Mouse (Mus musculus) ovary, adult 18-20 months (tissue): Measurements from ENCODE around the gene Mgat3.

Experiments
- DNase-seq: peaks from one replicate; pipeline ENCODE4 v3.0.0; 2022; ENCODE audit warnings: low spot score, mixed read lengths

Mgat3 gene

DNA sequence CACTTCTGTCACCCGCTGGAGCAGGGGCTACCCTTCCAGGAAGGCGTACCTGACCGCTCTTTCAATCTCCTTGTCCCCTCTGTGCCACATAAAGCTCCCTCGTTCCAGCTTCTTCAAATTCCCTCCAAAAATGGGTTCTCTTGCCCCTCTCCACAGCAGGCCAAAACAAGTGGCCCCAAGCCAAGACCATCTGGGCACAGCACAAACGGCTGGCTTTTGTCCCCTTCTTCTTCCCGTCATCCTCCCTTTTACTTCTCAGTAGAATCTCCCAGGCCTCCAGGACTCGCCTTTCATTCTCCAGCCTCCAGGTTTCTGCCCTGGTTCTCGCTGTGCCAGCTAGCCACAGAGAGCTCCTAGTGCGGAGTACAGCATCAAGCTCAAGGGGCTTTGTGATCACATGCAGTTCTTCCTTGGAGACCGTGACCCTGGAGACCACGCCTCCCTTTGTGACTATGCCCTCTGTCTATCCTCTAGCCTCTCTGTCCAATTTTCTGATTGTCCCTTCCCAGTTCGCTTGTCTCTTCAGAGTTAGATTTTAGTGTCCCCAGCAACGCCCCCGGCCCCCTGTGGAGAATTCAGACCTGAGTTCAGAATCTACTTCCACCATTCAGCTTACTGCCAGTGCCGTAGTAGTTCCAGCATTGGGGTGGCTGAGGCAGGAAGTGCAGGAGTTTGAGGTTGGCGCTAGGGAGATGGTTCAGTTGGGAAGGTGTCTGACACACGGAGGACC lies 54.7 kb downstream of the Mgat3 start:
- no peak for DNase-seq

DNA sequence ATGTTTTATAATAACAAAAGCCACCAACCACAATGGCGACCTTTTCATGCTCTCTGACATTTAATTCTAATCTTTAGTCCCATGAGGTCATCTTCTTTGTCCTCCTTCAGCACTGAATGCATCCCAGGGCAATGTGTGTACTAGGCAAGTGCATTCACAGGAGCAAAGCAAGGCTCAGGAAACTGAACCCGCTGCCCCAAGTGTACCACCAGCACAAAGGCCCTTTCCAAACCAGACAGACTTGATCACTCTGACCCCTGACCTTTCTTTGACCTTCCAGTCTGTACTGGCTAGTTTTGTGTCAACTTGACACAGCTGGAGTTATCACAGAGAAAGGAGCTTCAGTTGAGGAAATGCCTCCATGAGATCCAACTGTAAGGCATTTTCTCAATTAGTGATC lies 58.8 kb downstream of the Mgat3 start:
- no peak for DNase-seq

DNA sequence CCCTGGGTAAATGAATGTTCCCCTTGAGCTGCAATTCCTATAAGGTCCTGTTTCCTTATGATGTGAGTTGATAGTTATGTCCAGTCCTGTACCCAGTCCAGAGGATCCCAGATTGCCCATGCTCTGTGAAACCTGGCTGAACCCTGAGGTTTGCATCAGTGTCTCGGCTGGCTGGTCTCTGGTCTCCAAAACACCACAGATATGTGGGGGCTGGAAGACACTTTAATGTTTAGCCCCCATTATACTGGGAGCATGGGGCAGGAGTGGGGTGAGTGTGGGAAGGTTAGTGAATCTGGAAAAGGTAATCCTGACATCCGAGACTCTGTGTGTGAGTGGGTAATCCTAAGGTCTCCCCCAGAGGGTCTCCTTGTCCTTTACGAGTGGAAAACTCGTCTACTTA lies 59.5 kb downstream of the Mgat3 start:
- no peak for DNase-seq

DNA sequence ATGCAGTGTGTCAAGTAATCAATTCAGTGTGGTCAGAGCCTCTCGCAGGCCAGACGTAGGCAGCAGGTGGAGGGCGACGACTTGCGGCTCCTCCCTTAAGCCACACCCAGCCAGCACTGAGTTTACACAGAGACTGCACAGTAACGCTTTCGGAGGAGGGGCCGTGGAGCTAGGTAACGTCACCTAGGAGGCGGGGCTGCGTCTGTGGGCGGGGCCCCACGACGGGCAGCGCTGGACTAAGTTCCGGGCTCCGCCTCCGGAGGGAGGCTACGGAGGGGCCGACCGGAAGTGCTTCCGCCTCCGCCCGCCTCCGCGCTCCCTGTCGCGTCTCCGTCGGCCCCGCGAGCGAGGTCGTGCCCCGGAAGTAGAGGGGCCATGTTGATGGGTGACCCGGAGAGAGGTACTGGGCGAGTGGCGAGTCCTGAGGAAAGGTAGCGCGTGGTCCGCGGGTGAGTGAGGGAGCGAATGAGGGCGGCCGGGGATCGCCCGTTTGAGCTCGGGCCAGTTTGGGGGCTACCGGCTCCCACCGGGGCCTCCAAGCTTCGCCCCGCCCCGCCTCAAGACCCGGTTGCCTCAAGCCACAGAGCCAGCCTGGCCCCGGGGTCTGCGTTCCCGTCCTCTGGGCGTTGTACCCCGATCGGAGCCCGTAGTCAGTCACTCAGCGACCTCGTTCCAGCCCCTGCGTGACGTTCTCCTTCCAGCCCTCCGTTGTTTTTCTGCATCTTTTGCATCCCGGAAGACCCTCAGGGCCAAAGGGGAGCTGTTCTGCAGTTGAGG lies 60.4 kb downstream of the Mgat3 start, which contains the start of gene Mief1:
Gene Mief1 (plus strand): TSS at position 286 of the 777 bp plus-strand sequence.
- peak; percentile 97 for DNase-seq

DNA sequence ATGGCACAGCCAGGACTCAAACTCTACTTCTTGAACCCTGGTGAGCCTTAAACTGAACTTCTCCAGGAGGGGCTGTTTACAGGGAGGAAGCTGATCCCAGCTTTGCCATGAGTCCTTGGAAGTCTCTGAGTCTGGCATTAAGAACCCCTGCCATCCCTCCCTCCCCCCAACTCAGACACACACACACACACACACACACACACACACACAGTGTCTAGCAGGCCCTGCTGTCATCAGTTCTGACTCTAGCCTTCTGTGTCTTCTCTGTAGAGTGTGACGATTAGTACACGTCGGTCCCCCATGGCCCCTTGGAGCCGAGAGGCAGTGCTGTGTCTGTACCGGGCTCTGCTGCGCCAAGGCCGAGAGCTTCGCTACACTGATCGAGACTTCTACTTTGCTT lies 62.0 kb downstream of the Mgat3 start, which contains the start of gene AC140267.1:
Gene AC140267.1 (plus strand): TSS at position 301 of the 400 bp plus-strand sequence.
- no peak for DNase-seq

DNA sequence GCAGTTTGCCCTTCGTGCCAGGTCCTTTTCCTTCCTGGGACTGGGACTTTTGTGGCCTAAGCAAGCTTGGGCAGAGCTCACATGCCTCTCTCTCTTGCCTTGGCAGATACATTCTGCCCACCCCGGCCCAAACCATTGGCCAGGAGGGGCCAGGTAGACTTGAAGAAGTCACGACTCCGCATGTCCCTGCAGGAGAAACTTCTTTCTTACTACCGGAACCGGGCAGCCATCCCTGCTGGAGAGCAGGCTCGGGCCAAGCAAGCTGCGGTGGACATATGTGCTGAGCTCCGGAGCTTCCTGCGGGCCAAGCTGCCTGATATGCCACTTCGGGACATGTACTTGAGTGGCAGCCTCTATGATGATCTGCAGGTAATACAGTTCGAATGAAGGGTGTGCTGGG lies 74.6 kb downstream of the Mgat3 start:
- DNase-seq = no peak

DNA sequence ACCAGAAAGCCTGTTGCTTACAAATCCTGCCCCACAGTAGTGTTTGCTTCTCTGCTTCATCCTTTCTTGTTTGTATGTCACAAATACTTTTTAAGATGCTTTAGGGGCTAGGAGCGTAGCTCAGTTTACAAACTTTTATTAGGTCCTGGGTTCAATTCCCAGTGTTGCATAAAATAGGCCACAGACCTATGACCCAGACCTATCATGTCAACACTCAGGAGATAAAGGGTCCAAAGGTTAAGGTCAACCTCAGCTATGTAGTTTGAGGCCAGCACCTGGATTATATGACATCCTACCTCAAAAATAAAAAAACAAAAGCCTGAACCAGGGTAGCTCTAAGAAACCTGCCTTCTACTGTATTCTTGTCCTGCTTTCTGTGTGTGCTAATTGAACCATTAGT lies 75.1 kb downstream of the Mgat3 start:
- no peak for DNase-seq

DNA sequence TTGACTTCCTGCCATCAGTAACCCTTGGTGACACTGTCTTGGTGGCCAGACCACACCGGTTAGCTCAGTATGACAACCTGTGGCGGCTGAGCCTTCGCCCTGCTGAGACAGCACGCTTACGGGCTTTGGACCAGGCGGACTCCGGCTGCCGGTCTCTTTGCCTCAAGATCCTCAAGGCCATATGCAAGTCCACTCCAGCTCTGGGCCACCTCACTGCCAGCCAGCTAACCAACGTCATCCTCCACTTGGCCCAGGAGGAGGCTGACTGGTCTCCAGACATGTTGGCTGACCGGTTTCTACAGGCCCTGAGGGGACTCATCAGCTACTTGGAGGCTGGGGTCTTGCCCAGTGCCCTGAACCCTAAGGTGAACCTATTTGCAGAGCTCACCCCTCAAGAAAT lies 76.2 kb downstream of the Mgat3 start:
- no peak for DNase-seq

DNA sequence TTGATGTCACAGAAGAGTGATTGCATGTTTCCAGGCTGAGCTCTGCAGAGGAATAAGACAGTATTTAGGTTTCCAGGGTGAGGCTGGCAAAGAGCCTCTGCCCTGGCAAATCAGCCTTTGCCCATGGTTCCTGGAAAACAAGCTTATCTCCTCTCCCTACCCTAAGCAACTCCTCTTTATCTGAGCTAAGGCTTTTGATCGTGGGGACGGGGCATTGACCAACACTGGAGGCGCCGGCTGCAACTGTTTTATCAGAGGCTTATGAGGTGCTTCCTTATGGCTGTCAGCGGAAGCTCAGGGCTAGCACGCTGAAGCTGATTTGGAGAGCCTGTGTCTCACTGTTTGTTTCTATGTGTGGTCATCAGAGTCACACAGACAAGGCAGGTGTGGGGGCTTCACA lies 77.1 kb downstream of the Mgat3 start:
- DNase-seq = peak; percentile 57

DNA sequence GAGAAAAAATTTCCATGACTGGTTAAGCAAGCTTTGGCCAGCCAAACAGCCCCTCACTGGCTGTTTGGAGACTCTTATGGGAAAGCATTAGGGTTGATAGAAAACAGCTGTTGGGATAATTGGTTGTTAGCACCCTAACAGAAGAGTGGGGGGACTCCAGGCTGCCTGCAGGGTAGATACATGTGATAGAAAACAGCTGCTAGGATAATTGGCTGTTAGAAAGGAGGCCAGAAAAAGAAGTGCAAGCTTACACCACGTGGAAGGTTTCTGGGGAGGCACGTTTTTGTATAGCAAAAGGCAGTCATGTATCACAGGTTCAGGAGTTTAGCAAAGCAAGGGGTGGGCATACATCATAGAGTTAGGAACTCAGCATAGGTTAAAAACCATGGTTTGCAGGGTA lies 80.0 kb downstream of the Mgat3 start:
- no peak for DNase-seq

DNA sequence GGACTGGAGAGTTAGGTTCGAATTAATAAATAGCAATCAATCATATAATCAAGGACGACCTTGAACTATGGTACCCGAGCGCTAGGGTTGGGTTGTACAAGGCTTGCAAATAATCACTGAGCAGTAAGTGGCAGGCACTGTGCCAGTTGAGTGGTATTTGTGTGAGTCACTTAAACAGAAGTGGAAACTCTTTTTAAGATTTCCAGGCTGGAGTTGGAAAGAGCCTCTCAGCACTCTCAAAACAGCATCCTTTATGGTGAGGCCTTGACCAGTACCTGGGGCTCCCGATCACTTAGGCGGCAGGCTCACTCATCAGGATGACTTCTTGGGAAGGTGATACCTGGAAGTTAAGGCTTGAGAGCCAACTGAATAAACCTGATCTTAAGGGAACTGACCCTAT lies 80.7 kb downstream of the Mgat3 start:
- DNase-seq = no peak

DNA sequence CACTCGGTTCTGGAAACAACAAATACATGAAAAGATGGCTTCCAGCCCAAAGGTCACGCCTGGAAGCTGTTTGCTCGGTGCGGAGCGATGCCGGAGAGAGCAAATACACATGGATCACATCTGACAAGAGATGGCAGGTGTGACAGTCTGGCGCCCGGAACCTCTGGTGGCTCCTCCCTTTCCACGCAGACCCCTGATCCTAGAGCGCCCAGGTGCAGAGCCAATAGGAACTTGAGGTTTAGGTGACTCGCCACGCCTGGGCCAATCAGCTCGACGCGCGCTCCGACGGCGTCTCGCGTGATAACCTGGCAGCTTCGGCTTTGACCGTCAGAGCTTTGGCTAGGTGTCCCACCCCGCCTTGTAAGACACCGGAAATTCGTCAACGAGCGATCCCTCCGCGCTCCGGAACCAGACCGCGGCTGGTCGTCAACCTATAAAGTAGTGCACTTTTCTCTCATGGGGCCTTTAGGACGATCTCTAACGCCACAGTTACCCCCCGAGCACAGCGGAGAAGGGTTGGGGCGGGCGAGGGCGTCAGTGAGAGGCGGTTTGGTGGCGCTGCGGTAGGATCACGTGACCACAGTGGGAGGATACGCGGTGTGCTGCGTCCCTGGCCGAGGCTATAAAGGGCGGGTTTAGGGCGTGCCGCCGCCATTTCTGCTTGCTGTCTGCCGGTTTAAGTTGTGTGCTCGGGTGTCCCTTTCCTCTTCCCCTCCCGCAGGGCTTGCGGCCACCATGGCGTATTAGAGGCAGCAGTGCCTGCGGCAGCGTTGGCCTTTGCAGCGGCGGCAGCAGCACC lies 81.5 kb downstream of the Mgat3 start, which contains the start of gene Atf4:
Gene Atf4 (plus strand): TSS at position 338 of the 799 bp plus-strand sequence.
- peak; percentile 98 for DNase-seq

DNA sequence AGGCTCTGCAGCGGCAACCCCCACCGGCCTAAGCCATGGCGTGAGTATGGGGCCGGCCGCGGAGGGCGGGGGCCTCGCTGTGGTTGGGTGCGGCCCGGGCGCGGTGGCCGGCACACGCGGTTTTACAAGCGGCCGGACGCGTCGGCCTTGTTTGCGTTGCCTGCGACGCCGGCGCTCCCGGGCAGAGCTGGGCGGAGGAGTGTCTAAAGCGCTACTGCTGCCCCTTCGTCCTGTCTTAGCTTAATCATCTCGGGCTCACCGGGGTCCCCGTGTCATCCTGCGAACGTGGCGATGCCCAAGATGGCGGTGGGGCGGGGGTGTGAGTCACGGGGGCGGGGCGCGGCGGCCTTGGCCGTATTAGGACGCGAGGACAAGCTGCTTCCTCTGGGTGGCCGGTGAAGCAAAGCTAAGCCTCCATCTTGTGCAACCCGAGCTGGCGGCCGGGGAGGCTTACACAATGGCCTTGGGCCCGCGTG lies 82.2 kb downstream of the Mgat3 start:
- DNase-seq = peak; percentile 75

DNA sequence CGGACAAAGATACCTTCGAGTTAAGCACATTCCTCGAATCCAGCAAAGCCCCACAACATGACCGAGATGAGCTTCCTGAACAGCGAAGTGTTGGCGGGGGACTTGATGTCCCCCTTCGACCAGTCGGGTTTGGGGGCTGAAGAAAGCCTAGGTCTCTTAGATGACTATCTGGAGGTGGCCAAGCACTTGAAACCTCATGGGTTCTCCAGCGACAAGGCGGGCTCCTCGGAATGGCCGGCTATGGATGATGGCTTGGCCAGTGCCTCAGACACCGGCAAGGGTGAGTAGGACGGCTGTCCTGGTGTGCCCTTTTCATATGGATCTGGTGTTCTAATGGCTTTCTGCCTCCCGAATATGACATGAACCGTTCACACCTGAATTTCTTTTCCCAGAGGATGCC lies 82.7 kb downstream of the Mgat3 start:
- no peak for DNase-seq

DNA sequence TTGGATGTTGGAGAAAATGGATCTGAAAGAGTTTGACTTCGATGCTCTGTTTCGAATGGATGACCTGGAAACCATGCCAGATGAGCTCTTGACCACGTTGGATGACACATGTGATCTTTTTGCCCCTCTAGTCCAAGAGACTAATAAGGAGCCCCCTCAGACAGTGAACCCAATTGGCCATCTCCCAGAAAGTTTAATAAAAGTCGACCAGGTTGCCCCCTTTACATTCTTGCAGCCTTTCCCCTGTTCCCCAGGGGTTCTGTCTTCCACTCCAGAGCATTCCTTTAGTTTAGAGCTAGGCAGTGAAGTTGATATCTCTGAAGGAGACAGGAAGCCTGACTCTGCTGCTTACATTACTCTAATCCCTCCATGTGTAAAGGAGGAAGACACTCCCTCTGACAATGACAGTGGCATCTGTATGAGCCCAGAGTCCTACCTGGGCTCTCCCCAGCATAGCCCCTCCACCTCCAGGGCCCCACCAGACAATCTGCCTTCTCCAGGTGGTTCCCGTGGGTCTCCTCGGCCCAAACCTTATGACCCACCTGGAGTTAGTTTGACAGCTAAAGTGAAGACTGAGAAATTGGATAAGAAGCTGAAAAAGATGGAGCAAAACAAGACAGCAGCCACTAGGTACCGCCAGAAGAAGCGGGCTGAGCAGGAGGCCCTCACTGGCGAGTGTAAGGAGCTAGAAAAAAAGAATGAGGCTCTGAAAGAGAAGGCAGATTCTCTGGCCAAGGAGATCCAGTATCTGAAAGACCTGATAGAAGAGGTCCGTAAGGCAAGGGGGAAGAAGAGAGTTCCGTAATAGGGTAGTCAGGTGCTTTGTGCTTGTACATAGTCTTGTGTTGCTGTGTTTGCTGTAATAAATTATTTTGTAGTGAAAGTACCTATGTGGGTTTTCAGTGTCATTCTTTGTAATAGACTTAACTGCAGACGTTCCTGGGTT lies 83.4 kb downstream of the Mgat3 start:
- DNase-seq = no peak

DNA sequence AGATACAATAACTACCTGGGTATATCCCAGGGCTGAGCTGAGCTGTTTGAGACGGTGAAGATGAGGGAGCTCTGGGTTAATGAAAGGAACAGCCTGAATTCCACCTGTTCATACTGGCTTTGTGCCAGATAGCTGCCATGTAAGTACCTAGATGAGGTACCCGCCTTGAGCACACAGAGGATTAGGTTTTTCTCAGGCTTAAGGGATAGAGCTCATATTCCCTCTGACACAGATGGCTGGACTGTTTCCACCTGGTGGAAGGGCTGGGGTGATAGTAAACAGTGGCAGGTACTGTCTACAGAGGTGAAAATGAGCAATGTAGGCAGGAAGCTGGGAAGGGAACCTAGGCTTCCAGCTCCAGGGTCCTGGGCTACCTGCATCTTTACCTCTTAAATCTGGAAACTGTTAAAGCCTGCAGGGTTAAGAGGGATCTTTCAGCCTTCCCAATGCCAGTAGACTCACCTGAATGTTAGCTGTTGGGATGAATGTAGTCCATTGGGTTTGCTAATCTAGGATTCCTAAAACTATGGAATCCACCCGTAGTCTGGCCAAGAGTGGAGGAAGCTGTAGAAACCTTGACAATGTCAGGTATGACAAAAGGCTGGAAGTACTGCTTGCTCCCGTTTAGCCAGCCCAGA lies 84.2 kb downstream of the Mgat3 start:
- DNase-seq = no peak

DNA sequence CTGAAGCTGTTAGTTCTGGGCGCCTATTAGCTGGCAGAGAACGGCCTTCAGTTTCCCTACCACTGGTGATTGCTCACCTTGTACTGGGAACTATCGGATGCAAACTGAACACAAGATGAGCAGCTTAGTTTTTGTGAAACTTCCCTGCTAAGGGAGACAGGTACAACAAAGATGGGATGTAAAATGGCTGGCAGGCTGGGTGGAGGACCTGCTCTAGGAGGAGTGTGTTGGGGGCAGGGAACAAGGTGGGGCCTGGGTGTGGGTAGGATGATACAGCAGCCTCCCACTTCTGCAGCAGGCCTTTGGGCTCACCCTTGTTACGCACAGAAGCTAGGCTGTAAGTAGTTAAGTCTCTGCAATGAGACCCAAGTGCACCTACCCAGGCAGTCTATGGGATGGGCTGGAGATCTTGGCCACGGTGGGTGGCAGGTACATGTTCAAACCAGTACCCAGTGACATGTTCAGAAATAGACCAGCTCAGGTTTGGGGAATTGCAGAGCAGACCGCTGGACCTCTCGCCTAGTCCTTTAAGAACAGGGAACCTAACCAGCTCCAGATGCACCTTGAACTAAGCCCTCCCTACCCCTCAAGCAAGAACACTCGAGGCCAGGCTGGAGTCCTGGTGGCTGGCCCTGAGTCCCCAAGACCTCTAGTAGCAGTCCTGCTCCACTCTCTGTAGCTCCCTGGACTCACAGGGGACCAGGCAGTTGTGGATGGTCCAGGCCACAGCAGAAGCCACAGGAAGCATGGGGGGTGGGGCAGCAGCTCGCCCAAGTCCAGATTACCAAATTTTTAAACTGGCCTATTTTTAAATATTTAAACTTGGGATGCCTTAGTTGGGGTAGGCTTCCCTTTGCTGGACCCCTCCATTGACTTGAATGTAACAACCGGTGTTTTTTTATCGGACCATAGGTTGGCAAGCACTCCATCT lies 85.0 kb downstream of the Mgat3 start:
- DNase-seq = no peak

DNA sequence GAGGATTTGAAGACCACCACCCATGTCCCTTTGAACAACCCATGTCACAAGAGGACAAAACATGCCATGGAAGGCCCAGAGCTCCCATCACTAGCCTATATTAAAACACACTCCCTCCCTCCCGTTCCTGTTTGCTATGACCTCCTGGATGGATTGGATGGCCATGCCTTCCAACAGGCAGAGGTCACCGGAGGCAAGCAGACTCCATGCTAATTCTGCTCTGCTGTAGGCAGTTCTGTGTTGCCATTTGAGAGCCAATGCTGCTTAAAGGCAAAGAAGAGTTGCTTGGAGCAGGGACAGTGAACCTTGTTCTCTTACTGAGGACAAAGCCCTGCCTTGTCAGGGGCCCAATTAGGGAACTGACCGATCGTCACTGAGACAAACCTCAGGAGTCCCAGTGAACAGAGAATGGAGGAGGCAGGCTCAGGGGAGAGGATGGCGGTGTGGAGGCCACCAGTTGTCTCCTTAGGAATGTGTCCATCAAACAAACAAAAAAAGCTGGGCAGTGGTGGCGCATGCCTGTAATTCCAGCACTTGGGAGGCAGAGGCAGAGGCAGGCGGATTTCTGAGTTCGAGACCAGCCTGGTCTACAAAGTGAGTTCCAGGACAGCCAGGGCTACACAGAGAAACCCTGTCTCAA lies 86.0 kb downstream of the Mgat3 start:
- no peak for DNase-seq

DNA sequence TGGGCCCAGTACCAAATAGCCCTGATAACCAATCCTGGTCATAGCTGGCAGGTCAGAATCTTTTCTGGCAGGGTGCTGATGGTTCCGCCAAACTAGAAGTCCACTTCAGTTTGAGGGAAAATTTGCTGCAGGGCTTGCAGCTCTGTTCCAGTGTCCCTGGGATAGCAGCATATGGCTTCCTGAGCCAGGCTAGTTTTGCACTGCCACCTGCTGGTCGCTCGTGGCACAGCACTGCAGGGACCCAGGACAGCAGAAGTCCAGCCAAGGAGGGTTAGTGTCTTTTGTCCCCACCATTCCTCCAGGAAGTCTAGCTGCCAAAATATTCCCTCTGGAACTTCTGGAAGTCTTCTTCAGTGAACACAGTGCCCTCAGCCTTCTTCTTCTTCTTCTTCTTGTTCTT lies 87.2 kb downstream of the Mgat3 start:
- DNase-seq = no peak
